Mouse (Mus musculus): ENCODE measurements around the gene Ksr2.

- TF ChIP-seq SIN3A (IDR thresholded peaks at IDR 0.05; ENCODE audit: low read length): no peak
- no peak for TF ChIP-seq ZC3H11A (IDR thresholded peaks at IDR 0.05; ENCODE audit: low read depth, low read length)
Measured at GRCm38 (mm10) chr5:117678371-117678770, 264.6 kb downstream of the Ksr2 start.
